Mouse (Mus musculus) C2C12 (cell line): ENCODE data around the gene Zbtb16. TPM values are rescaled to one million over a fixed set of nuclear protein-coding genes. Genes with fewer than 3 reads are reported as not detected.

Experiments used
- H3K27me3 ChIP-seq: one replicate; pipeline ENCODE4 v1.6.1; 2011; ENCODE audit not compliant: control insufficient read depth, insufficient read depth, insufficient read length
- H3K36me3 ChIP-seq: one replicate; pipeline ENCODE4 v1.6.1; 2011; ENCODE audit not compliant: control insufficient read depth, insufficient read depth
- H3K4me3 ChIP-seq: one replicate; pipeline ENCODE4 v1.5.1; 2011; ENCODE audit warnings: mild to moderate bottlenecking, control low read depth; ENCODE audit not compliant: poor library complexity, insufficient read depth, severe bottlenecking
- H3K79me2 ChIP-seq: one replicate; pipeline ENCODE4 v1.6.1; 2011; ENCODE audit not compliant: control insufficient read depth, insufficient read depth
- H3K79me3 ChIP-seq: one replicate; pipeline ENCODE4 v1.6.1; 2011; ENCODE audit warnings: low read depth, control low read depth
- H3ac ChIP-seq: one replicate; pipeline ENCODE3; 2011; ENCODE audit warnings: low read depth; ENCODE audit not compliant: control insufficient read depth, insufficient read length
- CEBPB ChIP-seq: IDR thresholded peaks from one replicate; pipeline ENCODE4 v1.6.1; 2011; ENCODE audit warnings: low read depth, mild to moderate bottlenecking, control low read depth, moderate library complexity
- CTCF ChIP-seq: IDR thresholded peaks from one replicate; pipeline ENCODE4 v1.5.1; 2011; ENCODE audit not compliant: control insufficient read depth, insufficient read depth, insufficient read length
- FOSL1 ChIP-seq: IDR thresholded peaks from one replicate; pipeline ENCODE4 v1.8.0; 2011; ENCODE audit warnings: mild to moderate bottlenecking, low read length; ENCODE audit not compliant: poor library complexity, insufficient read depth, severe bottlenecking
- MAX ChIP-seq: IDR thresholded peaks from one replicate; pipeline ENCODE4 v1.6.1; 2011; ENCODE audit warnings: mild to moderate bottlenecking, control low read depth
- MYOD1 ChIP-seq: IDR thresholded peaks from one replicate; pipeline ENCODE4 v1.6.1; 2011; ENCODE audit warnings: low read depth; ENCODE audit not compliant: control insufficient read depth, insufficient read length
- MYOG ChIP-seq: IDR thresholded peaks from one replicate; pipeline ENCODE4 v1.6.1; 2011; ENCODE audit not compliant: control insufficient read depth, insufficient read length; ENCODE audit errors: extremely low read depth
- USF1 ChIP-seq: IDR thresholded peaks from one replicate; pipeline ENCODE4 v1.6.1; 2011; ENCODE audit warnings: low read depth, mild to moderate bottlenecking, control low read depth, moderate library complexity
- polyA plus RNA-seq: library from polyadenylated mRNA; unstranded; fragments of >200 nt; fragmentation: generic; extraction: Trizol; gene quantifications from one replicate; pipeline ENCODE4 v1.2.1, GENCODE M21; 2012; ENCODE audit warnings: missing spikeins

The Zbtb16 gene
- polyA plus RNA-seq, 1 experiment, result not detected

DNA sequence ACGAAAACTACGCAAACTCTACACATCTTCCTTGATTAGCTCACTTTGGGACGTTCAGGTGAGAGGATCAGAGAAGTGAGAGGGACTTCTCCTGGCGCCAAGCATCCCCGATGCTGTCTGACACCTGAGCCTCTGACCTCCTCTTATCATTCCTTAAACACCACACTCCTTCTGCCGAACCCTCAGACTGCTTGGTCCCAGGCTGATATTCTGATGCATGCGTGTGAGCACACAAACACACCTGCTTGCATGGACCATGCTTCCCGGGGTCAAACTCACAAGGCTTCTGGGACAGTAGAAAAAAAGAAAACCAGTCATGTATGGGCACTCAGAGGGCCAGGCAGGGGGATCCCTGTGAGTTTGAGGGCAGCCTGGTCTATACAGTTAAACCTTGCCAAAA lies 109.7 kb downstream of the Zbtb16 start:
- TF ChIP-seq CTCF (no peak), CEBPB (no peak), FOSL1 (no peak), MYOG (no peak)
- Histone ChIP-seq H3K4me3 (no peak overlapping the region), H3K79me3 (no peaks in the 10 kb centered on the region), H3K36me3 (no peaks in the 10 kb centered on the region), H3K27me3 (peaks cover 3% of the 10 kb centered on the region), H3ac (no peak overlapping the region), H3K79me2 (no peaks in the 10 kb centered on the region)

DNA sequence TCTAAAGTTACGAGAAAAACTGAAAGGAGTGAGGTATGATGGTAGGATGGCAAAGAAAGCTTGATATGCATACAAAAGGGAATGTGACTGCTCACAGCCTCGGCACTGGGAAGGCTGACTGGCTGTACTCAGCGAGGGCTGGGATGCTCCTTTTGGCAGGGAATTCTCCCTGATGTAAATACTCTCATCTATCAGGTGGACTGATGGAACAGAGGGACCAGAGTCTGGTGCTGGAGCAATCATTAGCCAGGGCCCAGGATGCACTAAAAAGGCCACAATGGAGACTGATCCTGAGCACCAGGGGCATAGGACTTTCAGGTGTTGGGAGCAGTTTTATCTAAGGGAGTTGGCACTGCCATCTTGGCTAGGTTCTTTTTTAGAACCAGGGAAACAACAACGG lies 110.1 kb downstream of the Zbtb16 start:
- no peak for TF ChIP-seq CEBPB
- TF ChIP-seq USF1, result no peak
- TF ChIP-seq FOSL1, result no peak
- TF ChIP-seq CTCF, result no peak
- TF ChIP-seq MAX, result no peak
- no peak for TF ChIP-seq MYOG
- TF ChIP-seq MYOD1, result no peak
- no peak overlapping the region for H3ac ChIP-seq
- H3K79me3 ChIP-seq, result no peaks in the 10 kb centered on the region
- no peak overlapping the region for H3K4me3 ChIP-seq
- H3K79me2 ChIP-seq, result no peaks in the 10 kb centered on the region
- H3K36me3 ChIP-seq, result no peaks in the 10 kb centered on the region
- peaks cover 3% of the 10 kb centered on the region for H3K27me3 ChIP-seq

DNA sequence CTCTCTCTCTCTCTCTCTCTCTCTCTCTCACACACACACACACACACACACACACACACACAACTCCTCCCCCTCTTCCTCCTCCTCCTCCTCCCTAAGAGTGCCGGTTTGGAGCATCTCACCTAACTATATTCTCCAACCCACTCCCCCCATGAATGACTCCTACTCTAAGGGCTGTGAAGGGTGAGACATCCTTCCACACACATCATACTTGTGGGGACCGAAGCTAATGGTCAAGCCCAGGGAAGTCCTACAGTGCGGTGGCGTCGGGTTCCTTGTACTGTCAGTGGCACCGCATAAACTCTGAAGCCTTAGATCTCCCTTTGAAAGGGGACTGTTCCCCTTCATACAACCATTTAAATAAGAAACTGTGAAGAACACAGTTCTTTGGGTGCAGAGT lies 110.9 kb downstream of the Zbtb16 start:
- H3K79me3 ChIP-seq, result no peaks in the 10 kb centered on the region
- no peak for TF ChIP-seq MYOD1
- TF ChIP-seq MAX, result no peak
- no peak for TF ChIP-seq CTCF
- TF ChIP-seq MYOG, result no peak
- TF ChIP-seq FOSL1, result no peak
- TF ChIP-seq CEBPB, result no peak
- TF ChIP-seq USF1, result no peak

DNA sequence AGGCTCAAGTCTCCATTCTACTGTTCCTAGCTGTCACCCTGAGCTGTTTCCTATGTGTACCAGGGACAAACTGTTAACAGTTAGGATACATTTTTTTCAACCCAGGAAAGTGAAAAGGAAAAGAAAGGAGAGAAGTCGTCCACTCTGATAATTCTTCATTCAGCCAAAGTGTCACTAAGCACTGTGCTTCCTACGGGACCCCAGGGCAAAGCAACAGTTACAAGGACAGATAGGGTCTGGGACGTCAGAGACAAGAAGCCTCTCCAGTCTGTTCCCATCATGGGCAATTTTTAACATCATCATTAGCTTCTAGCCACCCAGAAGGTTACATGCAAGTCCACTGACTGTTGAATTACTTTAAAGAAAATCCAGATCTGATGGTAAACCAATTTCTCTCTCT lies 111.3 kb downstream of the Zbtb16 start:
- Histone ChIP-seq H3ac (no peak overlapping the region), H3K36me3 (no peaks in the 10 kb centered on the region), H3K79me3 (no peaks in the 10 kb centered on the region), H3K27me3 (peaks cover 3% of the 10 kb centered on the region), H3K79me2 (no peaks in the 10 kb centered on the region), H3K4me3 (no peak overlapping the region)
- TF ChIP-seq FOSL1, result no peak
- TF ChIP-seq CEBPB, result no peak

More for the DNA sequence above, 110.9 kb downstream of the Zbtb16 start:
- Histone ChIP-seq H3K27me3 (peaks cover 3% of the 10 kb centered on the region), H3K36me3 (no peaks in the 10 kb centered on the region), H3K79me2 (no peaks in the 10 kb centered on the region), H3ac (no peak overlapping the region), H3K4me3 (no peak overlapping the region)

DNA sequence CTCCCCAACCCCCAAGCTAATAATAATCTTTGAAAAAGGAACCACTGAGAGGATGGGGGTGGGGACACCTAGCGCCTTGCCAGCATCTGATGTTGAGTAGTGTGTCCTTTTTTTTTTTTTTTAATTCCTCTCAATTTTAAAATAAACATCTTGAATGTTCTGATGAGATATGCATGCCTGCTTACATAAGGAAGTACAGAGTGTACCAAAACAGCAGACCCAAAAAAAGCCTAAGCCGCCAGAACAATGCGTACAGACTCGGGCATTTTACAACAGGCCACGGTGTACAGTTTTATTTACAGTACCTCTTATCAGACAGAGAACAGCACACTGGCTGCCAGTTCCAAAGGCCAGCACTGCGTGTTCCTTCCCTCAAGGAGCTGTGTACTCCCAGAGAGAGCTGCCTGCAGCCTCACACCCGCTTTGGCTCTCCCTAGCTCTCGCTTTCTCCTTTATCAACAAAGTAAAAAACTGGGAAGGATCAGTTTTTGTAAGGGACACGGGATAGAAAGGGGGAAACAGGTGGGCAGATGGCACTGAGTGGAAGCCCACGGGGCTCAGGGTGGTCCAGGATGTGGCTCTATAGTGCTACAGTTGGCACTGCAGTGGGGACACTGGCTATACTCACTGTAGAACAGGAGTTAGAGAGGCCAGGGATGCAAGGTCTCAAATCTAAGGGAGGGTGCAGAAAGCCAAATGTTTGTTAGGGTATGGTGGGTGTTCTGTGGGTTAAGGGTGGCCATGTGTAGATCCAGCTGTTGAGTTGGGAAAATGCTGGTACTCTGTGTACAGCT lies 112.3 kb downstream of the Zbtb16 start:
- no peaks in the 10 kb centered on the region for H3K36me3 ChIP-seq
- peaks cover 3% of the 10 kb centered on the region for H3K27me3 ChIP-seq
- no peak overlapping the region for H3ac ChIP-seq
- H3K79me3 ChIP-seq, result no peaks in the 10 kb centered on the region
- H3K4me3 ChIP-seq, result no peak overlapping the region
- TF ChIP-seq USF1 (no peak), MYOG (no peak), FOSL1 (no peak), CTCF (no peak), CEBPB (no peak), MAX (no peak), MYOD1 (no peak)
- no peaks in the 10 kb centered on the region for H3K79me2 ChIP-seq

GRCm38 (mm10) chr9:48723025-48723424 lies 113.0 kb downstream of the Zbtb16 start:
- Histone ChIP-seq H3ac (no peak overlapping the region), H3K36me3 (no peaks in the 10 kb centered on the region), H3K79me2 (no peaks in the 10 kb centered on the region), H3K4me3 (no peak overlapping the region), H3K27me3 (peaks cover 1% of the 10 kb centered on the region), H3K79me3 (no peaks in the 10 kb centered on the region)
- TF ChIP-seq FOSL1 (no peak), CEBPB (no peak), USF1 (no peak), MYOD1 (no peak), MYOG (no peak), MAX (no peak), CTCF (no peak)
